Mouse (Mus musculus) kidney, embryonic 15.5 days (tissue): ENCODE data around the gene Glce. TPM values are rescaled to one million over a fixed set of nuclear protein-coding genes. Genes with fewer than 3 reads are reported as not detected.

Experiments
- ATAC-seq: fragments of 200-750 bp; cut with Nextera tagmentation; replicated peaks from 2 replicates; pipeline ENCODE4 v1.8.0; 2017; ENCODE audit warnings: moderate TSS enrichment; ENCODE audit not compliant: low FRiP score
- H3K27ac ChIP-seq: fragments of 300-500 bp; sonication (generic); 2 replicates; pipeline ENCODE4 v1.5.1; 2015; ENCODE audit warnings: mild to moderate bottlenecking, inconsistent platforms
- H3K27me3 ChIP-seq: fragments of 300-500 bp; sonication (generic); 2 replicates; pipeline ENCODE4 v1.6.1; 2015; ENCODE audit warnings: inconsistent platforms
- H3K36me3 ChIP-seq: fragments of 300-500 bp; sonication (generic); 2 replicates; pipeline ENCODE4 v1.6.1; 2015; ENCODE audit warnings: inconsistent platforms
- H3K4me1 ChIP-seq: fragments of 300-500 bp; sonication (generic); 2 replicates; pipeline ENCODE4 v1.6.1; 2015; ENCODE audit warnings: inconsistent platforms
- H3K4me2 ChIP-seq: fragments of 300-500 bp; sonication (generic); 2 replicates; pipeline ENCODE4 v1.6.1; 2015; ENCODE audit warnings: moderate library complexity, mild to moderate bottlenecking, inconsistent platforms
- H3K4me3 ChIP-seq: fragments of 300-500 bp; sonication (generic); replicated peaks from 2 replicates; pipeline ENCODE4 v1.5.1; 2015; ENCODE audit warnings: mild to moderate bottlenecking, inconsistent platforms
- H3K9ac ChIP-seq: fragments of 300-500 bp; sonication (generic); 2 replicates; pipeline ENCODE4 v1.6.1; 2015; ENCODE audit warnings: mild to moderate bottlenecking, inconsistent platforms
- H3K9me3 ChIP-seq: fragments of 300-500 bp; sonication (generic); replicated peaks from 2 replicates; pipeline ENCODE4 v1.6.1; 2016; ENCODE audit warnings: inconsistent platforms
- WGBS: fragments of 180-500 bp; shearing (Covaris S2); methylation state at CpG from one replicate; pipeline ENCODE4 v1.1.7; 2015; ENCODE audit warnings: mixed read lengths; 5-methylcytosine and 5-hydroxymethylcytosine counted together
- polyA plus RNA-seq: library from polyadenylated mRNA; unstranded; fragments of >200 nt; fragmentation: Nextera tagmentation; extraction: Ambion mirVana; gene quantifications from 2 replicates; pipeline ENCODE4 v1.2.1, GENCODE M21; 2015

Gene Glce
- polyA plus RNA-seq, 1 experiment from 2014 or later, result 20.2 TPM

GRCm38 (mm10) chr9:62023879-62024278, 98.6 kb downstream of the Glce start:
- peaks cover 48% of the 10 kb centered on the region for H3K4me1 ChIP-seq
- H3K4me2 ChIP-seq, result peak overlapping the region; percentile 44; the same call in 1 of the 2 replicates
- H3K27me3 ChIP-seq, result peaks cover 29% of the 10 kb centered on the region
- H3K36me3 ChIP-seq, result no peaks in the 10 kb centered on the region
- H3K4me3 ChIP-seq, result no peak overlapping the region
- no peak overlapping the region for H3K9ac ChIP-seq
- H3K9me3 ChIP-seq, result no peaks in the 10 kb centered on the region
- 42% methylated on average over 4 of the region's 4 CpGs for WGBS
- H3K27ac ChIP-seq, result peak overlapping the region; percentile 75
- no peak for ATAC-seq

GRCm38 (mm10) chr9:62022961-62023680, 99.3 kb downstream of the Glce start:
- Histone ChIP-seq H3K4me3 (no peak overlapping the region), H3K9ac (no peak overlapping the region), H3K27me3 (peaks cover 26% of the 10 kb centered on the region), H3K36me3 (no peaks in the 10 kb centered on the region), H3K4me1 (peaks cover 56% of the 10 kb centered on the region), H3K4me2 (no peak overlapping the region), H3K27ac (peak overlapping the region; percentile 75), H3K9me3 (no peaks in the 10 kb centered on the region)
- 71% methylated on average over 6 of the region's 6 CpGs for WGBS
- 0 out of 2 replicates have a peak, but pooled peaks have one; percentile 16 for ATAC-seq

- Histone ChIP-seq H3K27ac (peak overlapping the region; percentile 59), H3K27me3 (peaks cover 15% of the 10 kb centered on the region), H3K4me3 (no peak overlapping the region), H3K4me2 (0 out of 2 replicates have a peak overlapping the region, but pooled peaks have one; percentile 22), H3K9ac (no peak overlapping the region), H3K4me1 (peaks cover 48% of the 10 kb centered on the region), H3K9me3 (no peaks in the 10 kb centered on the region), H3K36me3 (no peaks in the 10 kb centered on the region)
- ATAC-seq, result peak; percentile 65
- 14% methylated on average over 7 of the region's 7 CpGs for WGBS
Observed at GRCm38 (mm10) chr9:62021583-62022120, 100.8 kb downstream of the Glce start.

- Histone ChIP-seq H3K4me1 (peaks cover 39% of the 10 kb centered on the region), H3K27me3 (peaks cover 4% of the 10 kb centered on the region), H3K9ac (no peak overlapping the region), H3K4me3 (no peak overlapping the region), H3K9me3 (no peaks in the 10 kb centered on the region), H3K27ac (no peak overlapping the region), H3K36me3 (no peaks in the 10 kb centered on the region), H3K4me2 (no peak overlapping the region)
- no peak for ATAC-seq
- WGBS, result 85% methylated on average over 7 of the region's 7 CpGs
Observed at GRCm38 (mm10) chr9:62020259-62020658, 102.2 kb downstream of the Glce start.

- ATAC-seq, result no peak
- H3K27ac ChIP-seq, result 0 out of 2 replicates have a peak overlapping the region, but pooled peaks have one; percentile 15
Observed at GRCm38 (mm10) chr9:62018229-62019093, 104.0 kb downstream of the Glce start.

DNA sequence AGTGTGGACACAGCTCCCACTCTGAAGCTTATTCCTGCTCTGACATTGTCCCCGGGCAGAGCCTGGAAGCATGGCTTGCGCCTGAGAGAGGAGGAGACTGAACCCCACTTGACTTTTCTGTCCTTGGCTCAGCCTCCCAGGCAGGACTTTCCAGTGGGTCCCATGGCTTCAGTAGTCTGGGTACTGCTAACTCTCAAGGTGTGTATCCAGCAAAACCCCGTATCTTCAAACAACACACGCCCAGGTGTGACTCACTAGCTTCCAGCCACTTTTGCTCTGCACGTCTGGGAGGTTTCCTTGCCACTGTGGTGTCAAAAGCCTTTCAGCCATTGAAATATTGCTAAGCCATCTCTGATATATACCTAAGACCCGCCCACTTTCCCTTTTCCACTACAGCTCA, 105.1 kb downstream of the Glce start:
- H3K27ac ChIP-seq, result no peak overlapping the region
- no peak overlapping the region for H3K4me3 ChIP-seq
- no peaks in the 10 kb centered on the region for H3K36me3 ChIP-seq
- 75% methylated on average over 6 of the region's 6 CpGs for WGBS
- peaks cover 22% of the 10 kb centered on the region for H3K4me1 ChIP-seq
- H3K27me3 ChIP-seq, result no peaks in the 10 kb centered on the region
- no peak overlapping the region for H3K9ac ChIP-seq
- H3K9me3 ChIP-seq, result no peaks in the 10 kb centered on the region
- no peak overlapping the region for H3K4me2 ChIP-seq
- ATAC-seq, result no peak

More at GRCm38 (mm10) chr9:62018229-62019093, 104.0 kb downstream of the Glce start:
- Histone ChIP-seq H3K36me3 (no peaks in the 10 kb centered on the region), H3K27me3 (no peaks in the 10 kb centered on the region), H3K4me1 (peaks cover 27% of the 10 kb centered on the region), H3K9me3 (no peaks in the 10 kb centered on the region), H3K4me3 (no peak overlapping the region), H3K9ac (no peak overlapping the region), H3K4me2 (no peak overlapping the region)
- 71% methylated on average over 14 of the region's 14 CpGs for WGBS

GRCm38 (mm10) chr9:62015504-62015903, 107.0 kb downstream of the Glce start:
- Histone ChIP-seq H3K27me3 (no peaks in the 10 kb centered on the region), H3K9me3 (no peaks in the 10 kb centered on the region), H3K36me3 (no peaks in the 10 kb centered on the region), H3K4me2 (no peak overlapping the region), H3K9ac (no peak overlapping the region), H3K4me1 (peaks cover 13% of the 10 kb centered on the region; the same call in 1 of the 2 replicates), H3K4me3 (no peak overlapping the region), H3K27ac (no peak overlapping the region)
- no peak for ATAC-seq
- 63% methylated on average over 3 of the region's 3 CpGs for WGBS

GRCm38 (mm10) chr9:62013316-62014097, 108.9 kb downstream of the Glce start:
- ATAC-seq, result no peak
- no peak overlapping the region for H3K9ac ChIP-seq
- WGBS, result 66% methylated on average over 12 of the region's 12 CpGs
- H3K27me3 ChIP-seq, result no peaks in the 10 kb centered on the region
- H3K36me3 ChIP-seq, result no peaks in the 10 kb centered on the region
- no peak overlapping the region for H3K4me2 ChIP-seq
- H3K4me3 ChIP-seq, result no peak overlapping the region
- H3K4me1 ChIP-seq, result peaks cover 16% of the 10 kb centered on the region
- no peaks in the 10 kb centered on the region for H3K9me3 ChIP-seq
- H3K27ac ChIP-seq, result no peak overlapping the region

GRCm38 (mm10) chr9:62008360-62008759, 114.1 kb downstream of the Glce start:
- peak; percentile 88 for ATAC-seq
- H3K9ac ChIP-seq, result no peak overlapping the region
- no peak overlapping the region for H3K4me2 ChIP-seq
- no peaks in the 10 kb centered on the region for H3K36me3 ChIP-seq
- H3K4me1 ChIP-seq, result peaks cover 28% of the 10 kb centered on the region
- peak overlapping the region; percentile 55 for H3K27ac ChIP-seq
- no peaks in the 10 kb centered on the region for H3K9me3 ChIP-seq
- H3K27me3 ChIP-seq, result no peaks in the 10 kb centered on the region
- WGBS, result 64% methylated on average over 5 of the region's 5 CpGs
- no peak overlapping the region for H3K4me3 ChIP-seq
